Mouse (Mus musculus) myocyte (in vitro differentiated cells): ENCODE measurements around the gene Sema4b.

Source experiments
- MAX ChIP-seq: IDR thresholded peaks from one replicate; pipeline ENCODE4 v1.6.1; 2011; ENCODE audit warnings: low read depth, mild to moderate bottlenecking, control low read depth
- POLR2A ChIP-seq: IDR thresholded peaks from one replicate; pipeline ENCODE4 v1.6.1; 2011; ENCODE audit warnings: low read depth, mild to moderate bottlenecking, control low read depth, moderate library complexity; ENCODE audit not compliant: insufficient read length
- POLR2AphosphoS2 ChIP-seq: IDR thresholded peaks from one replicate; pipeline ENCODE4 v1.6.1; 2011; ENCODE audit warnings: low read depth, control low read depth; ENCODE audit not compliant: insufficient read length

GRCm38 (mm10) chr7:80205705-80206589 is 19.3 kb downstream of the Sema4b start:
- no peak for TF ChIP-seq POLR2AphosphoS2
- TF ChIP-seq POLR2A = no peak
- no peak for TF ChIP-seq MAX
